Mouse (Mus musculus): ENCODE data around the gene C1qtnf9.

DNA sequence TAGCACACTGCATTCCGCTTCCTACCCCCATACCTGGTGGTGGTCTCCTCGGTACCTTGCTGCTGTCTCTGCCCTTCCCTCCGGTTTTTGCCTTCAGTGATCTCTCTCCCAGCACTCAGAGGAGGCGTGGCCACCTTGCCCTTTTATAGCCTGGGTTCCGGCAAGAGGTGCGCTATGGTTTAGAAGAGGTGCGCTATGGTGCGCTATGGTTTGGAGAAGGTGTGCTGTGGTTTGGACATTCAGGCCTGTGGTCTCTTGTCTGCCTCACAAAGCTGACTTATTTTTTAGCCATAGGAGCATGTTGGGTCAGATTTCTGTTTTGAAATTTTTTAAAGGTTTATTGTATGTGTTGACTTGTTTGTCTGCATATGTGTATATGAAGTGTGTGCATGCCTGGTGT lies 41.9 kb downstream of the C1qtnf9 start:
- TF ChIP-seq CTCF (IDR thresholded peaks at IDR 0.05; ENCODE audit: extremely low read depth, insufficient read length, insufficient replicate concordance, low read depth, low read length) (no peak), POLR2A (IDR thresholded peaks at IDR 0.05; ENCODE audit: low read depth, low read length) (no peak)
